Mouse (Mus musculus) cerebellum, adult 2 months (tissue): Measurements from ENCODE around the gene Nbl1.

Source experiments
- CTCF ChIP-seq: fragments of 200-500 bp; IDR thresholded peaks from 2 replicates; pipeline ENCODE4 v1.5.1; 2011; ENCODE audit warnings: low read depth, mild to moderate bottlenecking, control low read depth, low read length, moderate library complexity, borderline replicate concordance; ENCODE audit not compliant: insufficient read depth
- POLR2A ChIP-seq: fragments of 200-500 bp; IDR thresholded peaks from 2 replicates; pipeline ENCODE4 v1.6.1; 2011; ENCODE audit warnings: low read length, control low read depth, borderline replicate concordance; ENCODE audit not compliant: insufficient read depth

DNA sequence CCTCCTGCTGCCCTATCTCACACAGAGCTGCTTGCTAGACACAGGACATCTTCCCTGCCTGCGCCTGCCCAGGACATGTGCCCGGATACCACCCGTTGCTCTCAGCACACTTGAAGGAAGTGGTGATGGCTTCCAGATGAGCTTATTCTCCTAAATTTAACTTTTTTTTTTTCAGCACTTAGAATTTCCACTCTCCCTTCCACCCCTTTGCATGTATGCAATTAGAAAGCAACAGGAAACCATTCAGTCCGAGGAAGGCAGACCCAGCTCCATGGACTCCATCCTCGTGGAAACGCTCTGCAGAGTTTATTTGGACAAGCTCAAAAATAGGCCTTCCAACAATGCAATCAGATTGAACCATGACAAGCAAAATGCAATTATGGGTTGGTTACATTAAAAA is 8.8 kb upstream of the Nbl1 start:
- no peak for TF ChIP-seq CTCF
- no peak for TF ChIP-seq POLR2A
